In genomic region chr1:128357452-128357851, GRCm38 (mm10) we compare ENCODE assay signal across 1 mouse cellular context.
TF ChIP-seq lines count a peak whose summit lies in the region.

No protein-coding gene starts in this region.

TF ChIP-seq in CH12.LX, 34 proteins besides CTCF, POLR2A, EP300 and RAD21 (continued from another document):
- TF ChIP-seq MXI1 (IDR thresholded peaks at IDR 0.05; ENCODE audit: low read depth, low read length) (peak; percentile 97), ELF1 (IDR thresholded peaks at IDR 0.05; ENCODE audit: low read depth, low read length) (no peak), ZKSCAN1 (IDR thresholded peaks at IDR 0.05; ENCODE audit: borderline replicate concordance, low read depth, low read length) (no peak), CHD1 (IDR thresholded peaks at IDR 0.05; ENCODE audit: low read depth, low read length) (no peak), CHD2 (IDR thresholded peaks at IDR 0.05; ENCODE audit: low read length) (no peak), ZNF384 (IDR thresholded peaks at IDR 0.05; ENCODE audit: low read depth, low read length) (peak; percentile 55; the same call in 1 of the 2 replicates), NELFE (IDR thresholded peaks at IDR 0.05; ENCODE audit: low read depth, low read length) (no peak), TBP (conservative IDR thresholded peaks at IDR 0.05; ENCODE audit: low read depth, low read length) (peak; percentile 50; the same call in 1 of the 2 replicates), USF1 (IDR thresholded peaks at IDR 0.05; ENCODE audit: low read depth, low read length) (no peak), SIN3A (IDR thresholded peaks at IDR 0.05; ENCODE audit: low read length) (peak; percentile 88), HCFC1 (IDR thresholded peaks at IDR 0.05; ENCODE audit: low read depth, low read length) (no peak), JUND (conservative IDR thresholded peaks at IDR 0.05; ENCODE audit: low read depth, low read length) (peak; percentile 89)
TF ChIP-seq in CH12.LX: peak in this region for 14.
